Mouse (Mus musculus): ENCODE results near the gene Myl3. TPM values are rescaled to one million over a fixed set of nuclear protein-coding genes. Genes with fewer than 3 reads are reported as not detected.

The Myl3 gene
- polyA plus RNA-seq, 1 experiment from 2014 or later = not detected

DNA sequence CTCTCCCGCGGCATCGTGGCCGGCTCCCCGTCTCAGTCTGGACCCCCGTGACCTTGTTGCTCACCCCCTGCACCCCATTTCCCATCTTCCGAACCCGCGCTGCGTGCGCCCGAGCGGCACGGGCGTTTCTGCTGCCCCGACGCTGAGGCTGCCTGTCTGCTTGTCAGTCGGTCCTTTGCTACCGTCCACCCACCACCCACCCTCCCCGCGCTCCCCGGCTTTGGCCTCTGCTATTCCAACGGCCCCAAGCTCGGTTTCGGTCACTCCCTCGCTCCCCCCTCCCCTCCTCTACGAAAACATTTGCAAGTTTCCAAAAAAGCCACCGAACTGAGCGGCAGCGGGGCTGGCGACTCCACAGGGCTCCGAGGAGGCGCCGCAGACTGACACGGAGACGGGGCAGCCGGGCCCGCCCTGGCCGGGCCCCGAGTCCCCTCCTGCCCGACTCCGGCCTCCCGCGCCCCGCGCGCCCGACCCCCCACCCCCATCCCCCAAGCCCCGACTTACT is 1.3 kb downstream of the Myl3 start:
- Histone ChIP-seq H3K27me3 (replicated peaks; ENCODE audit: control insufficient read depth, insufficient read depth, low read length) (peaks cover 58% of the 10 kb centered on the region), H3K4me3 (ENCODE audit: low read depth, low read length) (peak overlapping the region; percentile 65), H3K4me1 (replicated peaks; ENCODE audit: control insufficient read depth, insufficient read depth, low read length) (no peaks in the 10 kb centered on the region), H3K9ac (ENCODE audit: low read depth, low read length) (peak overlapping the region; percentile 60), H3K9me3 (ENCODE audit: control insufficient read depth) (no peaks in the 10 kb centered on the region), H3K27ac (ENCODE audit: low read depth, low read length) (peak overlapping the region; percentile 60), H3K4me2 (replicated peaks; ENCODE audit: low read depth) (peak overlapping the region; percentile 83), H3K36me3 (ENCODE audit: control insufficient read depth, insufficient read depth) (no peaks in the 10 kb centered on the region)
- no peak for ATAC-seq
- WGBS = under 1% methylated on average over 45 of the region's 49 CpGs
- TF ChIP-seq CTCF (IDR thresholded peaks at IDR 0.05; ENCODE audit: low read depth) = no peak

DNA sequence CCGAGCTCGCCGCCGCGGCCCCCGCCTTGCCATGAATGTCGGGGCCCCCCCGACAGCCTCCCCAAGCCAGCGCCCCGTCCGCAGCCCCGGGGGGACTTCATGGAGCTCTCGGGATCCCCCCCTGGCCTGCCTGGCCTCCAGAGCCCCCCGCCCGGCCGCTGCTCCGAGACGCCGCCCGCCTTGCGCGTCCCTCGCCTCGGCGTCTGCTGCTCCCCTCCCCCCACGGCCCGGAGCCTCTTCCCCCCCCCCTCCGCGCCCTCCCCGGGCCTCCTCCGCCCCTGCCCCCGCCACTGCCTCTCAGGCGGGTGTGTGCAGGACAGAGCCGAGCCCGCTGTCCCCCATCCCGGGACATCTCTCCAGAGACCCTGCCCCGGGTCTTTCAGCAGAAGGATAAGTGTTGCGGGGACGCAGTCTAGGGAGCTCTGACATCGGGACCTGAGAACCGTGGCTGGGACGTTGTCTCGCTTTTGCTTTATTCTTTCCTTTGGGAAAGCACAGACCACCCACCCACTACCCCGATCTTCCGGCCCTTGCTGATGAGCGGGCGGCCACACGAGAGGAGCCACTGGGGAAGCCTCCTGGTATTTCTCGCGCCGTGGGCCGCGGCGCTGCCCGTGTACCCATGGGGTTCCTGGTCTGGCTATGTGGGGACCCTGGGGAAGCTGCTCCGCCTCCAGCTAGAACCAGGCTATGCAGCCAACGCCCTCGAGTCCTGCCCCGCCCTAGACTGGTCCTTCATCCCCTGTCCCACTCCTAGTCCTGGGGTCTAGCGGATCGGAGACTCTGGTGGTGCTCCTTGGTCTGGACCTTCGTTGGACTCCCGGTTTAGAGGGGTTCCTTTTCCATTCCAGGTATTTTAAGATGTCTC is 2.0 kb downstream of the Myl3 start:
- peak overlapping the region; percentile 60 for H3K9ac ChIP-seq (ENCODE audit: low read depth, low read length)
- peak overlapping the region; percentile 50; the same call in 1 of the 2 replicates for H3K27ac ChIP-seq (ENCODE audit: low read depth, low read length)
- no peak for TF ChIP-seq CTCF (IDR thresholded peaks at IDR 0.05; ENCODE audit: low read depth)
- WGBS = 6% methylated on average over 44 of the region's 63 CpGs
- no peaks in the 10 kb centered on the region for H3K9me3 ChIP-seq (ENCODE audit: control insufficient read depth)
- peak overlapping the region; percentile 65 for H3K4me3 ChIP-seq (ENCODE audit: low read depth, low read length)
- H3K4me2 ChIP-seq (replicated peaks; ENCODE audit: low read depth) = peak overlapping the region; percentile 83
- H3K27me3 ChIP-seq (replicated peaks; ENCODE audit: control insufficient read depth, insufficient read depth, low read length) = peaks cover 58% of the 10 kb centered on the region
- H3K4me1 ChIP-seq (replicated peaks; ENCODE audit: control insufficient read depth, insufficient read depth, low read length) = no peaks in the 10 kb centered on the region
- ATAC-seq = peak; percentile 34; the same call in 1 of the 2 replicates
- H3K36me3 ChIP-seq (ENCODE audit: control insufficient read depth, insufficient read depth) = no peaks in the 10 kb centered on the region

DNA sequence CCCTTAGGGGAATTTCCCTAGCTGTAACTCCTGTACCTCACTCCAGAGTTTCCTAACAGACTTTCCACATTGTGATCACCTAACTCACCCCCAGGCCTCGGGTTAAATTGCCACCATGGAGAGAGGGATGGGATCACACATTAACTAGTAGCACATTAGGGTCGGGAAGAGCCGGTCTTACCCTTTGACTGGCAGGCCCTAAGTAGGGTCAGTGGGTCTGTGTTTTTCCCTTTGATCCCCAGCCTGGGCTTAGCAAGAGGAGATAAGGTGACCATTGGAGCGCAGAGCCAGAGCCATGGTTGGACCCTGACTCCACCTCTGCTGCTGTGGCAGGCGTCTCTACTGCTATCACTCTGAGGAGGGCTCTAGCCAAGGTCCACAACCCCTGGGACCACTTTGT is 4.1 kb downstream of the Myl3 start:
- H3K4me1 ChIP-seq (replicated peaks; ENCODE audit: control insufficient read depth, insufficient read depth, low read length) = no peaks in the 10 kb centered on the region
- H3K9me3 ChIP-seq (ENCODE audit: control insufficient read depth) = no peaks in the 10 kb centered on the region
- H3K27me3 ChIP-seq (replicated peaks; ENCODE audit: control insufficient read depth, insufficient read depth, low read length) = peaks cover 46% of the 10 kb centered on the region
- H3K27ac ChIP-seq (ENCODE audit: low read depth, low read length) = no peak overlapping the region
- WGBS = 44% methylated on average over 5 of the region's 5 CpGs
- no peak overlapping the region for H3K9ac ChIP-seq (ENCODE audit: low read depth, low read length)
- no peak for TF ChIP-seq CTCF (IDR thresholded peaks at IDR 0.05; ENCODE audit: low read depth)
- no peaks in the 10 kb centered on the region for H3K36me3 ChIP-seq (ENCODE audit: control insufficient read depth, insufficient read depth)
- no peak overlapping the region for H3K4me3 ChIP-seq (ENCODE audit: low read depth, low read length)
- ATAC-seq = no peak
- no peak overlapping the region for H3K4me2 ChIP-seq (replicated peaks; ENCODE audit: low read depth)

DNA sequence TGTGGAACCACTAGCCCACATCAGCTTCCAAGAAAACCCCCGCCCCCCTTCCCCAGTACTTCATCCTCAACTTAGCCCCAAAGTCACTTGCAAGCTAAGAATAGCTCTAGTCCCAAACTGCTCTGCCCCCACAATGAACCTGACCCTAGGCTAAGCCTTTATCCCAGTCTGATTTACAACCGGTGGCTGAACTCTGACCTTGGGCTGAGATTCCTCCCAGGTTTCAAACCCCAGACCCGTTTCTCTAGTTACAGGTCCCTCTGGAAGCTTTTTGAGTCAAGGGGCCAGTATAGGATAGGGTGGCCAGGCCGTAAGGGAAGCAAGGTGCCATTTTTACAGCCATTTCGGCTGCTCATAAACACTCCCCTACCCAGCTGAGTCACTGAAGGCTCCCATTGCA is 4.6 kb downstream of the Myl3 start:
- Histone ChIP-seq H3K36me3 (ENCODE audit: control insufficient read depth, insufficient read depth) (no peaks in the 10 kb centered on the region), H3K4me2 (replicated peaks; ENCODE audit: low read depth) (no peak overlapping the region), H3K9ac (ENCODE audit: low read depth, low read length) (no peak overlapping the region), H3K27me3 (replicated peaks; ENCODE audit: control insufficient read depth, insufficient read depth, low read length) (peaks cover 42% of the 10 kb centered on the region), H3K4me1 (replicated peaks; ENCODE audit: control insufficient read depth, insufficient read depth, low read length) (no peaks in the 10 kb centered on the region), H3K9me3 (ENCODE audit: control insufficient read depth) (no peaks in the 10 kb centered on the region), H3K27ac (ENCODE audit: low read depth, low read length) (no peak overlapping the region), H3K4me3 (ENCODE audit: low read depth, low read length) (no peak overlapping the region)
- no peak for TF ChIP-seq CTCF (IDR thresholded peaks at IDR 0.05; ENCODE audit: low read depth)
- no peak for ATAC-seq
- 51% methylated on average over 5 of the region's 5 CpGs for WGBS

DNA sequence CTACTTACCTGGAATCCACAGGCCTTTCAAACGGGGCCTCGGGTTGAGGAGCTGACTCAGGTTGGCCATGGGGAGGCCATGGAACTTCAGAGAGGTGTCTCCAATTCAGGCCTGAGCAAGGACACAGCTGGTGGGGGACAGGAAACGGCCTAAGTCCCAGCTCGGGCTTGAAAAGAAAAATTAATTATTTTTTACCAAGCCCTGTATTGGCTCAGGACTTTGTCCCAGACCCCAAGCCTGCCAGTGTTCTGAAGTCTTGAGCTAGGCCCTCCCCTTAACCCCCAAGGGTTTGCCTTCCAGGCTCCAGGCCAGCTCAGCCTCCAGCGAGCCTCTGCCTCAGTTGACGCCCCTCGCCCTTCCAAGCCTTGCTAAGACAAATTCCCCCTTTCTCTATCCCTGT is 5.3 kb downstream of the Myl3 start, which contains the start of gene Pth1r:
Gene Pth1r, minus strand, starts transcription at position 185 of the 400 bp plus-strand sequence.
- no peaks in the 10 kb centered on the region for H3K4me1 ChIP-seq (replicated peaks; ENCODE audit: control insufficient read depth, insufficient read depth, low read length)
- no peak within 1 kb of the TSS for H3K4me3 ChIP-seq (ENCODE audit: low read depth, low read length)
- 58% methylated on average over 7 of the region's 7 CpGs for WGBS
- H3K4me2 ChIP-seq (replicated peaks; ENCODE audit: low read depth) = no peak within 1 kb of the TSS
- peaks cover 36% of the 10 kb centered on the region for H3K27me3 ChIP-seq (replicated peaks; ENCODE audit: control insufficient read depth, insufficient read depth, low read length)
- no peaks in the 10 kb centered on the region for H3K36me3 ChIP-seq (ENCODE audit: control insufficient read depth, insufficient read depth)
- H3K9ac ChIP-seq (ENCODE audit: low read depth, low read length) = no peak within 1 kb of the TSS
- H3K27ac ChIP-seq (ENCODE audit: low read depth, low read length) = no peak within 1 kb of the TSS
- TF ChIP-seq CTCF (IDR thresholded peaks at IDR 0.05; ENCODE audit: low read depth) = no peak
- ATAC-seq = no peak
- no peaks in the 10 kb centered on the region for H3K9me3 ChIP-seq (ENCODE audit: control insufficient read depth)

DNA sequence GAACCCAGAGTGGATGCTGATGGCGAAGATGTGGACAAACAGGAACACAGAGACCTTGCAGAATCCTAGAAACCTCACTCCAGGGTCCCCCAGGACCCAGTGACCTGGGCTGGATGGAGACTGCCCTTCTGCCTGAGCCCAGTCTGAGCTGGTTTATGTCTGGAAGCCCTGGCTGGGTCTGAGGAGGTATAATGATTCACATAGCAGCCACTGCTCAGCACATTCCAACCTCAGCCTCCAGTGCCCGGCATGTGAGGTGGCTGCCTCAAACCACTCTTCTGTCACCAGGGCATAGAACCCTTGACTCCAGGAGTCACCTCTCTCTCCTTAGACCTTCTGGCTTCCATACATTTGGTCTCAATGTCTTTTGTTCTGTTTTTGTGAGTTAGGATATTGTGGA is 6.8 kb downstream of the Myl3 start:
- H3K27ac ChIP-seq (ENCODE audit: low read depth, low read length) = no peak overlapping the region
- H3K9ac ChIP-seq (ENCODE audit: low read depth, low read length) = no peak overlapping the region
- 55% methylated on average over 2 of the region's 2 CpGs for WGBS
- H3K27me3 ChIP-seq (replicated peaks; ENCODE audit: control insufficient read depth, insufficient read depth, low read length) = peaks cover 23% of the 10 kb centered on the region
- no peak overlapping the region for H3K4me2 ChIP-seq (replicated peaks; ENCODE audit: low read depth)
- H3K4me3 ChIP-seq (ENCODE audit: low read depth, low read length) = no peak overlapping the region
- H3K36me3 ChIP-seq (ENCODE audit: control insufficient read depth, insufficient read depth) = no peaks in the 10 kb centered on the region
- no peaks in the 10 kb centered on the region for H3K9me3 ChIP-seq (ENCODE audit: control insufficient read depth)
- no peak for ATAC-seq
- H3K4me1 ChIP-seq (replicated peaks; ENCODE audit: control insufficient read depth, insufficient read depth, low read length) = no peaks in the 10 kb centered on the region
- TF ChIP-seq CTCF (IDR thresholded peaks at IDR 0.05; ENCODE audit: low read depth) = no peak
